Mouse (Mus musculus): ENCODE data around the gene Wdpcp.

GRCm38 (mm10) chr11:21615915-21616314 is 43.9 kb downstream of the Wdpcp start:
- TF ChIP-seq CTCF (conservative IDR thresholded peaks at IDR 0.05; ENCODE audit: insufficient read depth, insufficient read length, low read depth, low read length) (no peak), POLR2A (IDR thresholded peaks at IDR 0.05; ENCODE audit: low read depth, low read length) (no peak)
